Mouse (Mus musculus) gastrocnemius, adult 18-20 months (tissue): Measurements from ENCODE around the gene Atp6v0a1. TPM values are rescaled to one million over a fixed set of nuclear protein-coding genes. Genes with fewer than 3 reads are reported as not detected.

Experiments used
- DNase-seq: peaks from one replicate; pipeline ENCODE4 v3.0.0; 2021; ENCODE audit warnings: low spot score
- total RNA-seq, 2 experiments: library from RNA; stranded (reverse); gene quantifications; 2 replicates each; pipeline ENCODE4 v1.2.3; 2021

Gene Atp6v0a1
- total RNA-seq, 2 experiments from 2014 or later: 57.0 to 74.4 TPM

- no peak for DNase-seq
Measured at GRCm38 (mm10) chr11:101024001-101024400, 14.7 kb downstream of the Atp6v0a1 start.

- DNase-seq: peak; percentile 37
Measured at GRCm38 (mm10) chr11:101027121-101027520, 17.9 kb downstream of the Atp6v0a1 start.

GRCm38 (mm10) chr11:101029320-101029719 lies 20.1 kb downstream of the Atp6v0a1 start:
- no peak for DNase-seq

- DNase-seq: no peak
Measured at GRCm38 (mm10) chr11:101030136-101030807, 21.0 kb downstream of the Atp6v0a1 start.

GRCm38 (mm10) chr11:101030808-101031156 lies 21.5 kb downstream of the Atp6v0a1 start:
- DNase-seq: no peak

GRCm38 (mm10) chr11:101031470-101031869 lies 22.2 kb downstream of the Atp6v0a1 start:
- no peak for DNase-seq

- DNase-seq: peak; percentile 60
Measured at GRCm38 (mm10) chr11:101033856-101034500, 24.7 kb downstream of the Atp6v0a1 start.

- no peak for DNase-seq
Measured at GRCm38 (mm10) chr11:101034614-101035327, 25.5 kb downstream of the Atp6v0a1 start.

- no peak for DNase-seq
Measured at GRCm38 (mm10) chr11:101035328-101035695, 26.1 kb downstream of the Atp6v0a1 start.

GRCm38 (mm10) chr11:101037795-101038194 lies 28.5 kb downstream of the Atp6v0a1 start:
- no peak for DNase-seq

- DNase-seq: no peak
Measured at GRCm38 (mm10) chr11:101045826-101046225, 36.6 kb downstream of the Atp6v0a1 start.

GRCm38 (mm10) chr11:101046440-101046839 lies 37.2 kb downstream of the Atp6v0a1 start:
- DNase-seq: no peak

GRCm38 (mm10) chr11:101047502-101047901 lies 38.2 kb downstream of the Atp6v0a1 start:
- no peak for DNase-seq

- no peak for DNase-seq
Measured at GRCm38 (mm10) chr11:101050359-101050758, 41.1 kb downstream of the Atp6v0a1 start.

GRCm38 (mm10) chr11:101051051-101051493 lies 41.8 kb downstream of the Atp6v0a1 start:
- DNase-seq: no peak

GRCm38 (mm10) chr11:101051617-101052016 lies 42.4 kb downstream of the Atp6v0a1 start:
- DNase-seq: no peak

- DNase-seq: peak; percentile 80
Measured at GRCm38 (mm10) chr11:101052751-101053473, 43.7 kb downstream of the Atp6v0a1 start.

GRCm38 (mm10) chr11:101053974-101054373 lies 44.7 kb downstream of the Atp6v0a1 start:
- DNase-seq: no peak

- DNase-seq: no peak
Measured at GRCm38 (mm10) chr11:101055418-101055817, 46.2 kb downstream of the Atp6v0a1 start.

GRCm38 (mm10) chr11:101056885-101057284 lies 47.6 kb downstream of the Atp6v0a1 start:
- peak; percentile 72 for DNase-seq

GRCm38 (mm10) chr11:101057860-101058259 lies 48.6 kb downstream of the Atp6v0a1 start:
- peak; percentile 94 for DNase-seq

GRCm38 (mm10) chr11:101058726-101059125 lies 49.5 kb downstream of the Atp6v0a1 start:
- DNase-seq: no peak
